Mouse (Mus musculus) testis, postnatal 10 days (tissue): ENCODE results near the gene Zfand3.

Source experiments
- DNase-seq: peaks from one replicate; pipeline ENCODE4 v3.0.0; 2021; ENCODE audit warnings: low spot score

Gene Zfand3

GRCm38 (mm10) chr17:29998566-29999295 is 5.8 kb upstream of the Zfand3 start:
- DNase-seq = no peak

DNA sequence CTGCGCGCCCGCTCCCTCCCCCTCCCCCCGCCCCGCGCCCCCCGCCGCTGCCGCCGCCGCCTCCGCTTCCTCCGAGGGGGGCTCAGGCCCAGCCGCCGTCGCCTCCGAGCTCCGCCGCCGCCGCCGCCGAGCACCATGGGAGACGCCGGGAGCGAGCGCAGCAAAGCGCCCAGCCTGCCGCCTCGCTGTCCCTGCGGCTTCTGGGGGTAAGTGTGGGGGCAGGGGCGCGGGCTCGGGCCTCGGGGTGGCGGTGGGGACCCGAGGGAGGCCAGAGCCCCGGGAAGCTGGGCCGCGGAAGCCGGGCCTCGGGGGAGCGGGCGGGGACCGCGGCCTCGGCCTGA is 540 bp downstream of the Zfand3 start:
- no peak for DNase-seq

GRCm38 (mm10) chr17:30005451-30005941 is 963 bp downstream of the Zfand3 start:
- peak; percentile 66 for DNase-seq

DNA sequence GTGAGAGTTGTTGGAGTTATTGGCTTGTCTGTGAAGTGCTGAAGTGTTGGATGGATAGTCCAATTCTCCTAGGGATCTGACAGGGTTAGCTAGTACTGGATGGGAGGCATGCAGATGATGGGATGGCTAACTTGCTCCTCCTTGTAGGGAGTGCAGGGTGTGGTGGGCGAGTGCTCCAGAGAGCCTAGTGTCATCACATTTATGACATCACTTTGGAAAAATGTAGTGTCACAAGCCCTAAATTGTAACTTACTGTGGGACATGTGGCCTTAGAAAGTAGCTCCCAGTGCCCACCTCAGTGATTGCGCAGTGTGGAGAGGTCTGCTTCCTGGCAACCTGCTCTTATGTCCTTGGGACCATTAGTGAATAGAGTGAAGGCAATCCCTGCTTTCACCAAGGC is 2.3 kb downstream of the Zfand3 start:
- DNase-seq = no peak

DNA sequence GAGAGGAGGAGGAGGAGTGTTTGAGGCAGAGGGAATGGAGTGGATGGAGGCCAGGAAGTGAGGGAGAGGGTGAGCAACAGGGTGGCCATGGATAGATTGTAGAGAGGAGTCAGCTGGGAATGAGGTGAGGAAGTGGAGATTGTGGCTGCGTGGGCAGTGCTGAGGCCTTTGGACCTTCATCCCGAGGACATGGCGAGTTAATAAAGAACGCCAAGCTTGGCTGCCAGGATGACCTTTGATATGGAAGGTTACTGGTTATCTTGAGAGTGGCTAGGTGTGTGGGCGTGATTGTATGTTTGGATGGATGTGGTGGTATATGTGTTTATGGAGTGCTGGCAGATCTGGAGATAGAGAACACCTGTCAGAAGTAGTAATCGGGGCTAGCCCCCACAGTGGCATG is 3.4 kb downstream of the Zfand3 start:
- no peak for DNase-seq

DNA sequence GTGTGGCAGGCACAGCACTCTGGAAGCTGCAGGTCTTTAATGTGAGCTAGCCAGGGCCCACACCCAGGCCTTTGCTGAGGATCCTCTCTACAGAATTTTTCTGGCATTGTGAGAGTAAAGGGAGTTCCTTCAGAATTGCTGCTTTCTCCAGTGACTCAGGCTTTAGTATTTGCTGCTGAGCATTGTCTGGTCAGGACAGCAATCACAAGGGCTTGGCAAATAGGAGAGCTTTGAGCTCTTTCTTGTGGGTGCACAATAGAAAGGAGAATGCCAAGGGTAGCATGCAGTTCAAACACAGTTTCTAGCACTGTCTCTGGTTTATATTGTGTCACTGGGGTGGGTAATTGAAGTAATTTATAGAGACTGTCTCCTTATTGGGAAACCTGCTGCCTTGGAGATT is 3.9 kb downstream of the Zfand3 start:
- no peak for DNase-seq

GRCm38 (mm10) chr17:30014660-30015059 is 10.1 kb downstream of the Zfand3 start:
- DNase-seq = no peak

DNA sequence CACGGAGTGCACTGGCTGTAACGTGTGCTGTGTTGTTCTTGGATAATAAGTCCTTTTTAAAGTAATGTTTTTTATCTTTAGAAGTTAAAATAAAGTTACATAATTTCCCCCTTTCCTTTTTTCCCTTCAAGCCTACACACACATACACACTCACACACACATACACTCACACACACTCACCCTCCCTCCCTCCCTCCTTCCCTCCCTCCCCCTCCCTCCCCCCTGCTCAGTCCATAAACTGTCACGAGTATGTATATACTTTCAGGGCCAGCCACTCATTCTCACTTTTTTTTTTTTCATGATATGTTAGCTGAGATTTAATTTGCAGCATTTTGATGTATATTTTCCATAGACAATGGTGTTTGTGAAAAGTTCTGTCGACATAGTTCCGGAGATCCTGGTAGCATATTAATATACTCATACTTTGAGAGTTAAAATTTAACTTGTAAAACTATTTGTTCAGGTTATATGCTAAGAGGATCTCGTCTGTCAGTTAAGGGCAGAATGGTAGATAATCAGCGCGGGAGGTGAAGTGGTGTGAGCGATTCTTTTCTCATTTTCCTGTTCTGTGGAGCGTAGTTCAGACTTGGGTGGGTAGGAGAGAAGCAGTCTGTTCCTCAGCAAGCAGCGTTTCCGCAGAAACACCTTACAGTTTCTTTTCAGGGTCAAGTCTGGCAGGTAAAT is 14.5 kb downstream of the Zfand3 start:
- no peak for DNase-seq

- no peak for DNase-seq
Observed at GRCm38 (mm10) chr17:30019942-30020341, 15.4 kb downstream of the Zfand3 start.

GRCm38 (mm10) chr17:30024651-30025050 is 20.1 kb downstream of the Zfand3 start:
- peak; percentile 87 for DNase-seq

DNA sequence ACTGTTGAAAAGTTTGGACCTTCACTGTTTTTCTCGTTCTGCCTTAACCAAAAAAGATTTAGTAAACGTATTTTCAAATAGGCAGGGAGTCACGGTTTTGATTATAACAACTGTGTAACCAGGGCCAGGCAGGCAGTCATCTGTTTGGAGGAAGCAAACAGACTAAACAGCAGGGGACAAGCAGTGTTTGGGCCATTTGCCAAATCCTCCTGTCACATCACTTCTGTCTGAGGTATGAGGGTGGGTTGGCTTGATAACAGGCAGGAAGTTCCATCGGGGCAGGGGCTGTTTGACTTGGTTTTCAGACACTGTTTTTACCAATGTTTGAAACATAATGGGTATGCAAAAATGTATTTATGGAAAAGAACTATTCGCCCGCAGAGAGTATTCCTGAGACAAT is 22.1 kb downstream of the Zfand3 start:
- DNase-seq = no peak

- DNase-seq = peak; percentile 61
Observed at GRCm38 (mm10) chr17:30027343-30028029, 23.0 kb downstream of the Zfand3 start.

DNA sequence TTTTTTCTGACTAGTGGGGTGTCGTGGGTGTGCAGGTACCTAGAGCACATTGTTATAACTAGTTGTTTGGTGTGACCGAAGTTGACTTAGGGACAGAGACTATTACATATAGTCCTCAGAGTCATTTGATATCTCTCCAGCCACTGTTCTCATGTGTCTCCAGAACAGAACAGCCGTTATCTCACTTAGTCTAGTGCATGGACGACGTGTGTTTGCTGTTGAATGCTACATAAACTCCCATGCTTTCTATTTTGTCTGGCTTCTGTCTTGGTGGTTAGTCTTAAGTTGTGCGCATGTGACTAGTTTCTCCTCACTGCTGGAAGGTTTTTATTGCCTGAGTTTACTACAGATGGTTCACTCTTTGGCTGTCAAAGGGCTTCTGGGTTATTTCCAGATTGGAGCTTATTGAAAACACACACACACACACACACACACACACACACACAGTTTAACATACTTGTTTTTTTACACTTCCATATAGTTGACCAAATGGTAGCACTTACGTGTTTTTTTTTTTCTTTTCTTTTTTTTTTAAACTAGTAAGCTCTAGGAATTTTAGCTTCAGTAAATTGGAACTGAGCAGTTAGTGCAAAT is 25.2 kb downstream of the Zfand3 start:
- DNase-seq = no peak

DNA sequence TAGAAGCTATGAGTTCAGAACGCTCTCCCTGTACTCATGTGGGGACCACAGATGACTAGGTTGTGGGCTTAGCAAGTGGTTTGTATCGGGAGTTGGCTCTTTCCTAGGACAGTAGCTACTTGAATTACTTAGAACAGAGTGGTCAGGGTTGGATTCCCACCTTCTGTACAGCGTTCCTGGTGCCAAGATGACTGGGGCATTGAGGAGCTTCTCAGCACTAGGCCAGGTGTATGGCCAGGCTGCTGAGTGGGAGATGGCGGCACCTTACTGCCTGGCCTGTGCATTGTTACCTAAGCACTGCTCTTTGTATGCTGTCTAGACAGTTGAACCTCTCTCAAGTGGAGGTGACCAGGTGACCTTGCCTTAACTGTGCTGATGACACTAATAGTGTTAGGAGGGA is 28.3 kb downstream of the Zfand3 start:
- DNase-seq = no peak

- DNase-seq = no peak
Observed at GRCm38 (mm10) chr17:30033991-30034390, 29.5 kb downstream of the Zfand3 start.

GRCm38 (mm10) chr17:30035216-30036005 is 30.9 kb downstream of the Zfand3 start:
- DNase-seq = no peak

- DNase-seq = no peak
Observed at GRCm38 (mm10) chr17:30043163-30043822, 38.8 kb downstream of the Zfand3 start.

DNA sequence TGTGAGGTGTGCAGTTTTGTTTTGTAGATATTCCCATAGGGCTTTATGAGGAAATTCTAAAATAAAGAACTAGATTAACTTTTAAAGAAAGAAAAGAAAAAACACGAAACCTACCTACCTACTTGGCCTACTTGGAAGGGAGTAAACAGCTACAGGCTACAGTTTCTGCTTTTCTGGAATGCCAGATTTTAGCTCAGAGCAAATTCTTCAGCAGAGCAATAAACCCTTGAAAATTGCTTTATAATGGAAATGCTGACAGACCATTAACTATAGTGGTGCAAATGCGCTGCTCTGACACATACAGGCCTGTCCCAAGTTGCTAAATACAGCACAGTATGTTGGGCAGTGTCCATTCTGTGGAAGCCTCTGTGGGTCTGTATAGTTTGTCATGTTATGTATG is 40.6 kb downstream of the Zfand3 start:
- no peak for DNase-seq

DNA sequence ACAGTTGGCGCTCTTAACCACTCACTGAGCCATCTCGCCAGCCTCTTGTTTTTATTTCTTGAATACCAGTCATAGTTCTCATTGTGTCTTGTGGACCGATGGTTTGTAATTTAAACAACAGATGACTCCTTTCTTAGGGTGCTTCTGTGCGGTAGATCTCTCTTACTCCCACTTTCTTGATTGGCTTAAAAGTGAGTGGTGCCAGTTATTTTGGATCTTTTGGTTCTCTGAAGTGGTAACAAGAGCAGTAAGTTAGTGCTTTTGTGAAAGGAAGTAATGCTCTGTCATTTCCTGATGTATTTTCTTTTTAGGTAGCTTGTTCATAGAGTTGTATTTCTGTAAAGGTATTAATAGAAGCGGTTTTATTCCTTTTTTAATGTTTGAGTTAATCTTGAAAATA is 42.1 kb downstream of the Zfand3 start:
- no peak for DNase-seq

DNA sequence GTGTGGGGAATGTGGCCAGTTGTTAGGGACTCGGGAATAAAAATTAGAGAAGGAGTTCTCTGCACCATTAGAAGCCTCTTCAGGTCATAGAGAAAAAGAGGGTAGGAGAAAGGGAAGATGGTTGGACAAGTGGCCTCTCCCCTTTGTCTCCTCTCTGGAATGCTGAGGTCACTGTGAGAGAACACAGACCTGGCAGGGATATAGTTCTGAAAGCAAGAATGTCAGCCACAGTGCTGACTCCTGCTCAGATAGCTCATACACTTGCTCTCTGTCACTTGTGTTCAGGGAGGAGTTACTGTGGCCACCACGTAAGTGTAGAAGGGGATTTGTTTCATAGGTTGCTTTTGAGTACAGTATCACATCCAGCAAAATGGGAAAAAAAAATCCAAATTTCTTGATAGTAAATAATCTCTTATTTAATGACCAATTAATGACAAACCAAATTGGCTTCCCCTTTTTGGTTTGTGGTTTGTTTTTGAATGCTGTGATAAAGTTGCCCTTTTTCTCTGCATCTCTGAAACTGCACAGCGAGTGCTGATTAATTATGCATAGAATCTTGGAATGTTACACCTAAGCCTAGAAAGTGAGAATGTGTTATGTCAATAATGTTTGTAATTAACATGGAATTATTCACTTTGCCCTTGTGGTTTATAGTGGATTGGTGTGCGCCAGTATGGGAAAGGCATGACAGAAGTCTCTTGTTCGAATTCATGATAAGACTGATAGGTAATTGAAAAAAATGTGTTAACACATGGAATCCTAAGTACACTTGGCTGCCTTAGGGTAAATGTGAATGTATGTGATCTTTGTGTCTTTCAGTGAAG is 47.2 kb downstream of the Zfand3 start:
- no peak for DNase-seq

DNA sequence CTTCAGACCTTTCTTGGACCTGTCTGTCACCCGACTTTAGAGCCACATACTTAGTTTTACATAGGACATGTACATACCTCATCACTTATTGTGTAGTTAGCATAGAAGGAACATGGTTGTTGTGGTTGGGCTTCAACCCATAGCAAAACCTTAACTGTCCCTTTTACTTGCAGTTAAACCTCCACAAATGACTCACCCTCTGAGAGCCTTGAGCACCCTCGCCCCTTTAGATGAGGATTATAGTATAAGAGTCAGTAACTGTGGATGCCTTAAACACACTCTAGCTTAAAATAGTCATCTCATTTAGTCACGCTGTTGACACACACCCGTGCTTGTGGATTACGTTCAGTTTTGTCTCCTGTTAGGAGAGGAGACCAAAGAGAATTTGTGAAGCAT is 47.8 kb downstream of the Zfand3 start:
- DNase-seq = no peak
